Mouse (Mus musculus): ENCODE results near the gene Syndig1. TPM values are rescaled to one million over a fixed set of nuclear protein-coding genes. Genes with fewer than 3 reads are reported as not detected.

Syndig1 gene
- polyA plus RNA-seq, 1 experiment, result not detected

DNA sequence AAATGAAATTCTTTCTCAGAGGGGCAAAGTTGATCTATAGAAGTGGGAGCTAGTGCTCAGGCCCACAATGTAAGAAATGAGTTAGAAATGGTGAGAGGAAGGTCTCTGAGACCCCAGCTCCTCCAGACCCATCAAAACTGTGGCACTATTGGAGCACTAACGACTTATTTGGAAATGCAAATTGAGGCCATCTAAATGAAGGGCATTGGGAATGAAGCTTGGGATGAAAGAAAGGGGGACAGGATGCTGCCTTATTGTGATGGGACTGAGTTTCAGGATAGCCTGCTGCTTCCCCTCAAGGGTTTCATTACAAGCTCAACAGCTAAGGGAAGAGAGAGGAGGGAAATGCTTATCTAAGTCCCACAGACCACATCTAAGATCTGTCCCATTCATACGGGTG lies 110.6 kb downstream of the Syndig1 start:
- no peak overlapping the region for H3K4me3 ChIP-seq (ENCODE audit: insufficient read depth, poor library complexity, severe bottlenecking)
- TF ChIP-seq MYOD1 (IDR thresholded peaks at IDR 0.05; ENCODE audit: control insufficient read depth, insufficient read length, low read depth), result no peak
- TF ChIP-seq CEBPB (IDR thresholded peaks at IDR 0.05; ENCODE audit: low read depth), result no peak
- no peak for TF ChIP-seq FOSL1 (IDR thresholded peaks at IDR 0.05; ENCODE audit: insufficient read depth, low read length, poor library complexity, severe bottlenecking)
- no peaks in the 10 kb centered on the region for H3K27me3 ChIP-seq (ENCODE audit: control insufficient read depth, insufficient read depth, insufficient read length)
- no peaks in the 10 kb centered on the region for H3K79me2 ChIP-seq (ENCODE audit: control insufficient read depth, insufficient read depth)
- no peaks in the 10 kb centered on the region for H3K79me3 ChIP-seq (ENCODE audit: low read depth)
- H3K36me3 ChIP-seq (ENCODE audit: control insufficient read depth, insufficient read depth), result no peaks in the 10 kb centered on the region
- no peak overlapping the region for H3ac ChIP-seq (ENCODE audit: control insufficient read depth, insufficient read length, low read depth)

DNA sequence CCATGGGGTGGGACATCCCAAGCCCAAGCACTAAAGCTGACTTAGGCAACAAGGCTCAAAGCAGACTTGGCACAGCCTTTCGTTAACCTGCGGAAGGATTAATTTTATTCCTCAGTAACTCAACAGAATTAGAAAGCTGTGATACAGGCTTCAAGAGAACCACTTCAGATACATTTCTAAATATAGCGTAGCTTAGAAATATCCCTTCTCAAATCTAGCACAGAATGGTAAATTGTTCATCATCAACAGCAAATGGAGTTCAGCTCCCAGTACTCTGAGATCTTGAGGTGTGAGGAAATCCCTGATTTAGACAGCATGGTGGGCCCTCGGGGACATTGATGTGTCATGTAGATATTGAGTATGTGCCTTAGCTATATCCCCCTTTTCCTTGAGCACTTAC lies 121.6 kb downstream of the Syndig1 start:
- TF ChIP-seq MAX (IDR thresholded peaks at IDR 0.05) (no peak), FOSL1 (IDR thresholded peaks at IDR 0.05; ENCODE audit: insufficient read depth, low read length, poor library complexity, severe bottlenecking) (no peak), USF1 (IDR thresholded peaks at IDR 0.05; ENCODE audit: low read depth) (no peak), CEBPB (IDR thresholded peaks at IDR 0.05; ENCODE audit: low read depth) (no peak), MYOD1 (IDR thresholded peaks at IDR 0.05; ENCODE audit: control insufficient read depth, insufficient read length, low read depth) (no peak), MYOG (IDR thresholded peaks at IDR 0.05; ENCODE audit: control insufficient read depth, extremely low read depth, insufficient read length) (no peak), CTCF (IDR thresholded peaks at IDR 0.05; ENCODE audit: control insufficient read depth, insufficient read depth, insufficient read length) (no peak)
- no peaks in the 10 kb centered on the region for H3K36me3 ChIP-seq (ENCODE audit: control insufficient read depth, insufficient read depth)
- no peaks in the 10 kb centered on the region for H3K79me2 ChIP-seq (ENCODE audit: control insufficient read depth, insufficient read depth)
- no peak overlapping the region for H3K4me3 ChIP-seq (ENCODE audit: insufficient read depth, poor library complexity, severe bottlenecking)
- H3K79me3 ChIP-seq (ENCODE audit: low read depth), result no peaks in the 10 kb centered on the region
- no peaks in the 10 kb centered on the region for H3K27me3 ChIP-seq (ENCODE audit: control insufficient read depth, insufficient read depth, insufficient read length)
- no peak overlapping the region for H3ac ChIP-seq (ENCODE audit: control insufficient read depth, insufficient read length, low read depth)

GRCm38 (mm10) chr2:149971014-149971413 lies 142.0 kb downstream of the Syndig1 start:
- no peak for TF ChIP-seq FOSL1 (IDR thresholded peaks at IDR 0.05; ENCODE audit: insufficient read depth, low read length, poor library complexity, severe bottlenecking)
- TF ChIP-seq USF1 (IDR thresholded peaks at IDR 0.05; ENCODE audit: low read depth), result no peak
- TF ChIP-seq MYOG (IDR thresholded peaks at IDR 0.05; ENCODE audit: control insufficient read depth, extremely low read depth, insufficient read length), result no peak
- TF ChIP-seq CEBPB (IDR thresholded peaks at IDR 0.05; ENCODE audit: low read depth), result no peak
- TF ChIP-seq MYOD1 (IDR thresholded peaks at IDR 0.05; ENCODE audit: control insufficient read depth, insufficient read length, low read depth), result no peak
- no peak for TF ChIP-seq CTCF (IDR thresholded peaks at IDR 0.05; ENCODE audit: control insufficient read depth, insufficient read depth, insufficient read length)
- no peak for TF ChIP-seq MAX (IDR thresholded peaks at IDR 0.05)
- Histone ChIP-seq H3K36me3 (ENCODE audit: control insufficient read depth, insufficient read depth) (no peaks in the 10 kb centered on the region), H3K79me2 (ENCODE audit: control insufficient read depth, insufficient read depth) (no peaks in the 10 kb centered on the region), H3K79me3 (ENCODE audit: low read depth) (no peaks in the 10 kb centered on the region), H3ac (ENCODE audit: control insufficient read depth, insufficient read length, low read depth) (no peak overlapping the region), H3K27me3 (ENCODE audit: control insufficient read depth, insufficient read depth, insufficient read length) (no peaks in the 10 kb centered on the region), H3K4me3 (ENCODE audit: insufficient read depth, poor library complexity, severe bottlenecking) (no peak overlapping the region)

DNA sequence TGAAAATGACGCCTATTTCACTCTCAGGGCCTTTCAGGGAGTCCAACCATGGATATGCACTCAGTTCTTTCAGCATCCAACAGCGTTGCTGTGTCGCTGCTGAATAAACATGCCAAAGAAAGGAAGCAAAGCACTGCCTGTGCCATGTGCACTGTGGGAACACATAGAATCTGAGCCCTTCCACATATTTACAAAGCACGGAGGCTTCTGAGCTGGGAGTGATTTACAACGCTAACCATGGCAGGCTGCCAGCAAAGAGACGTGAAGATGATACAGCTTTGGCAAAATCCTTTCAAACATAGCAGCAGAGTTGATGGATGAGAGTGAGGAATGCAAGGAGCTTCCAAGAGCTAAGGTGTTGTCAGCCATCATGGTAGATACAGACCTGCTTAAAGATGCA lies 144.6 kb downstream of the Syndig1 start:
- no peaks in the 10 kb centered on the region for H3K27me3 ChIP-seq (ENCODE audit: control insufficient read depth, insufficient read depth, insufficient read length)
- no peaks in the 10 kb centered on the region for H3K36me3 ChIP-seq (ENCODE audit: control insufficient read depth, insufficient read depth)
- no peaks in the 10 kb centered on the region for H3K79me2 ChIP-seq (ENCODE audit: control insufficient read depth, insufficient read depth)
- H3K4me3 ChIP-seq (ENCODE audit: insufficient read depth, poor library complexity, severe bottlenecking), result no peak overlapping the region
- no peak overlapping the region for H3ac ChIP-seq (ENCODE audit: control insufficient read depth, insufficient read length, low read depth)
- TF ChIP-seq MAX (IDR thresholded peaks at IDR 0.05), result no peak
- TF ChIP-seq USF1 (IDR thresholded peaks at IDR 0.05; ENCODE audit: low read depth), result no peak
- TF ChIP-seq FOSL1 (IDR thresholded peaks at IDR 0.05; ENCODE audit: insufficient read depth, low read length, poor library complexity, severe bottlenecking), result no peak
- no peak for TF ChIP-seq CEBPB (IDR thresholded peaks at IDR 0.05; ENCODE audit: low read depth)
- TF ChIP-seq MYOG (IDR thresholded peaks at IDR 0.05; ENCODE audit: control insufficient read depth, extremely low read depth, insufficient read length), result no peak
- TF ChIP-seq CTCF (IDR thresholded peaks at IDR 0.05; ENCODE audit: control insufficient read depth, insufficient read depth, insufficient read length), result no peak
- TF ChIP-seq MYOD1 (IDR thresholded peaks at IDR 0.05; ENCODE audit: control insufficient read depth, insufficient read length, low read depth), result no peak
- no peaks in the 10 kb centered on the region for H3K79me3 ChIP-seq (ENCODE audit: low read depth)

GRCm38 (mm10) chr2:149980419-149980818 lies 151.4 kb downstream of the Syndig1 start:
- Histone ChIP-seq H3K79me2 (ENCODE audit: control insufficient read depth, insufficient read depth) (no peaks in the 10 kb centered on the region), H3ac (ENCODE audit: control insufficient read depth, insufficient read length, low read depth) (no peak overlapping the region), H3K79me3 (ENCODE audit: low read depth) (no peaks in the 10 kb centered on the region), H3K4me3 (ENCODE audit: insufficient read depth, poor library complexity, severe bottlenecking) (no peak overlapping the region), H3K27me3 (ENCODE audit: control insufficient read depth, insufficient read depth, insufficient read length) (no peaks in the 10 kb centered on the region), H3K36me3 (ENCODE audit: control insufficient read depth, insufficient read depth) (no peaks in the 10 kb centered on the region)
- no peak for TF ChIP-seq MAX (IDR thresholded peaks at IDR 0.05)
- TF ChIP-seq CTCF (IDR thresholded peaks at IDR 0.05; ENCODE audit: control insufficient read depth, insufficient read depth, insufficient read length), result no peak
- no peak for TF ChIP-seq FOSL1 (IDR thresholded peaks at IDR 0.05; ENCODE audit: insufficient read depth, low read length, poor library complexity, severe bottlenecking)

- Histone ChIP-seq H3K36me3 (ENCODE audit: control insufficient read depth, insufficient read depth) (no peaks in the 10 kb centered on the region), H3K27me3 (ENCODE audit: control insufficient read depth, insufficient read depth, insufficient read length) (no peaks in the 10 kb centered on the region), H3ac (ENCODE audit: control insufficient read depth, insufficient read length, low read depth) (no peak overlapping the region), H3K4me3 (ENCODE audit: insufficient read depth, poor library complexity, severe bottlenecking) (no peak overlapping the region), H3K79me3 (ENCODE audit: low read depth) (no peaks in the 10 kb centered on the region), H3K79me2 (ENCODE audit: control insufficient read depth, insufficient read depth) (no peaks in the 10 kb centered on the region)
- TF ChIP-seq CEBPB (IDR thresholded peaks at IDR 0.05; ENCODE audit: low read depth), result no peak
- TF ChIP-seq MYOD1 (IDR thresholded peaks at IDR 0.05; ENCODE audit: control insufficient read depth, insufficient read length, low read depth), result no peak
- TF ChIP-seq FOSL1 (IDR thresholded peaks at IDR 0.05; ENCODE audit: insufficient read depth, low read length, poor library complexity, severe bottlenecking), result no peak
- TF ChIP-seq MYOG (IDR thresholded peaks at IDR 0.05; ENCODE audit: control insufficient read depth, extremely low read depth, insufficient read length), result no peak
- no peak for TF ChIP-seq USF1 (IDR thresholded peaks at IDR 0.05; ENCODE audit: low read depth)
- TF ChIP-seq CTCF (IDR thresholded peaks at IDR 0.05; ENCODE audit: control insufficient read depth, insufficient read depth, insufficient read length), result no peak
- TF ChIP-seq MAX (IDR thresholded peaks at IDR 0.05), result no peak
These were observed 153.5 kb downstream of the Syndig1 start for GRCm38 (mm10) chr2:149982466-149982865.

Data from C2C12 (cell line).